Mouse (Mus musculus) large intestine, adult 2 months (tissue): ENCODE results near the gene Plac1. TPM values are rescaled to one million over a fixed set of nuclear protein-coding genes. Genes with fewer than 3 reads are reported as not detected.

Experiments
- DNase-seq: peaks from one replicate; pipeline ENCODE4 v3.0.0-alpha.2; 2012; ENCODE audit warnings: low read depth, low spot score
- WGBS: fragments of 180-500 bp; shearing (Covaris S2); methylation state at CpG from one replicate; pipeline ENCODE4 v1.1.7; 2018; 5-methylcytosine and 5-hydroxymethylcytosine counted together
- polyA plus RNA-seq: library from polyadenylated mRNA; depleted of rRNA; stranded (reverse); fragments of >200 nt; gene quantifications from 2 replicates; pipeline ENCODE4 v1.2.3, GENCODE M21; 2012

The Plac1 gene
- polyA plus RNA-seq, 1 experiment: not detected

GRCm38 (mm10) chrX:53204690-53205311, 35.1 kb downstream of the Plac1 start:
- WGBS: 13% methylated on average over 3 of the region's 3 CpGs
- no peak for DNase-seq

- no peak for DNase-seq
- WGBS: 68% methylated on average over 5 of the region's 5 CpGs
These were observed 38.3 kb downstream of the Plac1 start for GRCm38 (mm10) chrX:53201616-53202015.

GRCm38 (mm10) chrX:53197681-53198080, 42.2 kb downstream of the Plac1 start:
- 90% methylated on average over 4 of the region's 4 CpGs for WGBS
- no peak for DNase-seq

- WGBS: 82% methylated on average over 5 of the region's 5 CpGs
- no peak for DNase-seq
These were observed 43.5 kb downstream of the Plac1 start for GRCm38 (mm10) chrX:53196392-53196791.

- DNase-seq: no peak
- 83% methylated on average over 1 of the region's 1 CpGs for WGBS
These were observed 51.2 kb downstream of the Plac1 start for GRCm38 (mm10) chrX:53188692-53189091.

GRCm38 (mm10) chrX:53179801-53180200, 60.1 kb downstream of the Plac1 start:
- no peak for DNase-seq
- 61% methylated on average over 3 of the region's 3 CpGs for WGBS

- WGBS: 76% methylated on average over 5 of the region's 5 CpGs
- DNase-seq: no peak
These were observed 63.6 kb downstream of the Plac1 start for GRCm38 (mm10) chrX:53176296-53176695.

GRCm38 (mm10) chrX:53168623-53169022, 71.3 kb downstream of the Plac1 start:
- 77% methylated on average over 2 of the region's 2 CpGs for WGBS
- no peak for DNase-seq

- 61% methylated on average over 4 of the region's 4 CpGs for WGBS
These were observed 72.9 kb downstream of the Plac1 start for GRCm38 (mm10) chrX:53166901-53167525.

GRCm38 (mm10) chrX:53166251-53166900, 73.5 kb downstream of the Plac1 start:
- 70% methylated on average over 15 of the region's 15 CpGs for WGBS
- no peak for DNase-seq

More at GRCm38 (mm10) chrX:53166901-53167525, 72.9 kb downstream of the Plac1 start:
- DNase-seq: no peak

GRCm38 (mm10) chrX:53162589-53162988, 77.3 kb downstream of the Plac1 start:
- DNase-seq: no peak
- WGBS: 47% methylated on average over 4 of the region's 4 CpGs

GRCm38 (mm10) chrX:53161583-53161982, 78.3 kb downstream of the Plac1 start:
- WGBS: 49% methylated on average over 4 of the region's 4 CpGs

GRCm38 (mm10) chrX:53161115-53161514, 78.8 kb downstream of the Plac1 start:
- 52% methylated on average over 5 of the region's 5 CpGs for WGBS
- no peak for DNase-seq

More at GRCm38 (mm10) chrX:53161583-53161982, 78.3 kb downstream of the Plac1 start:
- DNase-seq: no peak

GRCm38 (mm10) chrX:53148039-53148438, 91.9 kb downstream of the Plac1 start:
- WGBS: 35% methylated on average over 2 of the region's 2 CpGs
- DNase-seq: no peak

GRCm38 (mm10) chrX:53146389-53146917, 93.5 kb downstream of the Plac1 start:
- WGBS: 49% methylated on average over 5 of the region's 5 CpGs
- no peak for DNase-seq

GRCm38 (mm10) chrX:53139641-53140040, 100.3 kb downstream of the Plac1 start:
- WGBS: 65% methylated on average over 2 of the region's 2 CpGs
- no peak for DNase-seq

- no peak for DNase-seq
- 80% methylated on average over 2 of the region's 2 CpGs for WGBS
These were observed 102.8 kb downstream of the Plac1 start for GRCm38 (mm10) chrX:53137066-53137465.

- no peak for DNase-seq
- WGBS: 48% methylated on average over 2 of the region's 2 CpGs
These were observed 110.4 kb downstream of the Plac1 start for GRCm38 (mm10) chrX:53129501-53129900.

- DNase-seq: no peak
- 77% methylated on average over 6 of the region's 6 CpGs for WGBS
These were observed 113.3 kb downstream of the Plac1 start for GRCm38 (mm10) chrX:53126492-53127033.

- WGBS: 52% methylated on average over 3 of the region's 3 CpGs
- no peak for DNase-seq
These were observed 114.0 kb downstream of the Plac1 start for GRCm38 (mm10) chrX:53125838-53126467.
